Mouse (Mus musculus) embryo, embryonic 11.5 days (tissue): ENCODE results near the gene Tgif1.

Source experiments
- DNase-seq: peaks from one replicate; pipeline ENCODE4 v3.0.0-alpha.2; 2012; ENCODE audit warnings: low read depth, low spot score

The Tgif1 gene

GRCm38 (mm10) chr17:70853436-70853905 lies at the start of gene Tgif1:
Gene Tgif1, minus strand, starts transcription at chr17:70853546.
- DNase-seq, result peak; percentile 66

DNA sequence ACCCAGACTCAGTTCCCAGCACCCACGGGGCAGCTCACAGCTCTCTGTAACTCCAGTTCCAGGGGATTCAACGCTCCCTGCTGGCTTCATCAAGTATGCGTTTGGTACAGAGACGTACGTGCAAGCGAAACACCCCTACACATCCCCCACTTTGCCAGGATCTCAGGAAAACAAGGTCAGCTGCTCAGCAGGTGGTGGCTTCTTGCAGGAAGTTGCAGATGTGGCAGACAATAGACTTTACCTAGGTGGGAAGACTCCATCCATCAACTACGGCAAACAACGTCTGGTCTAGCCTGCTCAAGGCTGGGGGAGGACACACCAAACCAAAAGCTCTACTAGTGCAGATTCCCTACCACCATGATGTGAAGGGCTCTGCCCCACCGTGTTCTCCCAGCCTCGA lies 47.3 kb upstream of the Tgif1 start:
- DNase-seq, result no peak

GRCm38 (mm10) chr17:70899642-70900041 lies 46.3 kb upstream of the Tgif1 start:
- no peak for DNase-seq

GRCm38 (mm10) chr17:70894867-70895266 lies 41.5 kb upstream of the Tgif1 start:
- no peak for DNase-seq

DNA sequence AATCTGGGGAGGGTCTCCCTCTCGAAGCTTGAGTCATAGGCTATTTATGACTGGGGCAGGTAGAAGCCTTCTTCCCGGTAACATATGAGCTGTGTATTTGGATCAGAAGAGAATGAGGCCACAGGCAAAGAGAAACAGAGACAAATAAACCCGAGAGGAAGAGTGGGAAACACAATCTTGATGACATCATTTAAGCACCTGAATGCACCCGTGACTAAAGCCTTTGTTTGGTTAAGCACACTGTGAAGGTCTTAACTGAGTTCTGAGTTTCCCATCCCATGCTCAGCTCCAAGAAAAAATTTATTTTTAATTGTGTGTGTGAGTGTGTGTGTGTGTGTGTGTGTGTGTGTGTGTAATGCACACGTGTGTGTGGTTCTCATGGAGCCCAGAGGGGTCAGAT lies 39.8 kb upstream of the Tgif1 start:
- no peak for DNase-seq

- DNase-seq, result no peak
These were observed 39.1 kb upstream of the Tgif1 start for GRCm38 (mm10) chr17:70892288-70893096.

DNA sequence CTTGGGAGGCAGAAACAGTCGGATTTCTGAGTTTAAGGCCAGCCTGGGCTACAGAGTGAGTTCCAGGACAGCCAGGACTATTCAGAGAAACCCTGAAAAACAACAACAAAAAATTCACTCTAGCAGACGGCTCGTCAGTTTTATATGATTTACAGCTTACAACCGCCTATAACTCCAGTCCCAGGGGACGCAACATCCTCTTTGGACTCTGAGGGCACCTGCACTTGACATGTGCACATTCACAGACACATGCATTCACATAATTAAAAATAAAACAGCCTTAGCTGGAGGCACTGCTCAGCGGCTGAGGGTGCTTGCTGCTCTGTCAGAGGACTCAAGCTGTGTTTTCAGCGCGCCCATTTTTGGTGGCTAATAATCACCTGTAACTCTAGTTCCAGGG lies 37.2 kb upstream of the Tgif1 start:
- DNase-seq, result no peak

GRCm38 (mm10) chr17:70888657-70889056 lies 35.3 kb upstream of the Tgif1 start:
- DNase-seq, result no peak

GRCm38 (mm10) chr17:70887848-70888247 lies 34.5 kb upstream of the Tgif1 start:
- DNase-seq, result no peak

DNA sequence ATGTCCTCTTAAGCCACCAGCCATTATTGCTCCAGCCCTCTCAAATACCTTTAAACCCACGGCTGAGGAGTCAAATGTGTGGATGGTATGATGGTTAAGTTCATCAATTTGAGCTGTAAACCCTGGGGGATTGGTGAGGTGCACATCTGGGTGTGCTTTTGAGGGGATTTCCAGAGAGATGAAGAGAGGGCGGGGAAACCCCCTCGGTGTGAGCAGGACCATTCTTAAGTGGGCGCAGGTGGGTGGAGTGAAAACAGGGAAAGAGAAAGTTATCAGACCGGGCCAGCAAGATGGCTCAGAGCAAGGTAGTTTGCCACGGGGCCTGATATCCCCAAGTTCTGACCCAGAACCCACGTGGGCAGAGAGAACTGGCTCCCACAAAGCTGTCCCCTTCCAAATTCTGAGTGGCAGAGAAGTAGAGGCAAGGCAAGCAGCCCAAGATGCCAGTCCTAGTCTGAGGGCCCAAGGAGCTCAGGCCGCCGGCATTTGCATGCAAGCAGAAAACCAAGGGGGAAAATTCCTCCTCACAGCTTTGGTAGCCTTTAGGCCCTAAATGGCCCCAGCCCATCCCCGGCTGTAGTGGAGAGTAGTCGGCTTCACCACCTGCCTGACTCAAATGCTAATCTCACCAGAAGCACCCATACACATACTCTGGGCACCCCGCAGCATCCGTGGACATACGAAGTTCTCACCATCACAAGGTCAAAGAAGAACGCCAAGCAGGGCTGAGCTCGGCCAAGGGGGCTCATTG lies 33.5 kb upstream of the Tgif1 start:
- DNase-seq, result no peak

- DNase-seq, result no peak
These were observed 32.5 kb upstream of the Tgif1 start for GRCm38 (mm10) chr17:70885868-70886267.

DNA sequence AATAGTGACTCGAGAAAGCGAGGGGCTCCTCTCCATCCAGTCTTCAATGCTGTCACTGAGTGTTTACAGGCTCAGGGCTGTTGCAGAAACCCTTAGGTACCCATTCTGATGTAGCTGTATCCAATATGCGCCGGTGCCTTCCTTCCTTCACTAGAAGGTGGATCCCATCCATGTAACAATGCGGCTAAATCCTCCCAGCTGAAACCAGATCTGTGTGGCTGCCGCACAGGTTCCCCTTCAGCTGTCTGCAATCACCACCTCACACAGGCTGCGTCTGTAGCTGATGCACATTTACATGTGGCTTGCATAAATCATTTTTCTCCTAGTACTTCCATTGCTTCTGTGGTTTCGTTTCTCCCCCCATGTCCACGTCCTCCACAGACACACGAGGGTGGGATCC lies 28.6 kb upstream of the Tgif1 start:
- no peak for DNase-seq

- no peak for DNase-seq
These were observed 27.8 kb upstream of the Tgif1 start for GRCm38 (mm10) chr17:70881194-70881593.

GRCm38 (mm10) chr17:70878237-70878636 lies 24.9 kb upstream of the Tgif1 start:
- DNase-seq, result no peak

- DNase-seq, result peak; percentile 9
These were observed 20.4 kb upstream of the Tgif1 start for GRCm38 (mm10) chr17:70873778-70874124.

DNA sequence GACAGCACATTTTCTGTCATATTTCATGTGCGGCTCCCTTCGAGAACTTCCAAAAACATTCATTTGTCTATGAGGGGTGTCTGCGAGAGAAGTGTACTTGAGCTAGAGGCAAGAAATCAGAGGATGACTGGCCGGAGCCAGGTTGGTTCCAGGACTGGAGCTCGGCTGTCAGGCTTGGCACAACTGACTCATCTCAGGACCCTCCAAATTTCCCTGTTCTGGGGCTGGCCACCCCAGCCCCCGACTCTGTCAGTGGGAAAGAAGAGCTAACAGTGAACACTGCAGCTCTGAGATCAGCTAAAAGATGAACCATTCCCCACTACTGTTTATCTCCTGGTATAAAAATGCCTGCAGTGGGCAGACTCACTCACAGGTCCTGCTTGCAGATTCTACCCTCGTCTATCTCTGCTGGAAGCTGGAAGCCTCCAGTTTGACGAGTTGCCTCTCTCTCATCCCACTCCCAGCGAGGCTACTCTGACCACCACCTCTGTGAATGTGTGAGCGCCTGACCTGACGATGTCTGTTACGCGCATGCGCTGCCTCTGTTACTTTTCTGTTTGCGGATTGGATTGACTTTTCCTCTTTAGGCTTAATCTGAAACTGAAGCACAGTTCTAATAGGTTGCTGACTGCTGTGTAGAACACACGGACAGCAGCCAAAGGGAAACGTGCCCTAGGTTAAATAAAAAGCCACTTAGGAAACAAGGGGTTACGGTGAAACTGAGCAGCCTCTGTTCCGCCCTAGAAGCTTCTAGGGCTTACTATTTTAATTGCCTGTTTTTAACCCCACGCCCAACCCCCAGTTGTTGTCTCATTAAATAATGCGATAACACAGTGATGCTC lies 19.8 kb upstream of the Tgif1 start:
- peak; percentile 30 for DNase-seq

DNA sequence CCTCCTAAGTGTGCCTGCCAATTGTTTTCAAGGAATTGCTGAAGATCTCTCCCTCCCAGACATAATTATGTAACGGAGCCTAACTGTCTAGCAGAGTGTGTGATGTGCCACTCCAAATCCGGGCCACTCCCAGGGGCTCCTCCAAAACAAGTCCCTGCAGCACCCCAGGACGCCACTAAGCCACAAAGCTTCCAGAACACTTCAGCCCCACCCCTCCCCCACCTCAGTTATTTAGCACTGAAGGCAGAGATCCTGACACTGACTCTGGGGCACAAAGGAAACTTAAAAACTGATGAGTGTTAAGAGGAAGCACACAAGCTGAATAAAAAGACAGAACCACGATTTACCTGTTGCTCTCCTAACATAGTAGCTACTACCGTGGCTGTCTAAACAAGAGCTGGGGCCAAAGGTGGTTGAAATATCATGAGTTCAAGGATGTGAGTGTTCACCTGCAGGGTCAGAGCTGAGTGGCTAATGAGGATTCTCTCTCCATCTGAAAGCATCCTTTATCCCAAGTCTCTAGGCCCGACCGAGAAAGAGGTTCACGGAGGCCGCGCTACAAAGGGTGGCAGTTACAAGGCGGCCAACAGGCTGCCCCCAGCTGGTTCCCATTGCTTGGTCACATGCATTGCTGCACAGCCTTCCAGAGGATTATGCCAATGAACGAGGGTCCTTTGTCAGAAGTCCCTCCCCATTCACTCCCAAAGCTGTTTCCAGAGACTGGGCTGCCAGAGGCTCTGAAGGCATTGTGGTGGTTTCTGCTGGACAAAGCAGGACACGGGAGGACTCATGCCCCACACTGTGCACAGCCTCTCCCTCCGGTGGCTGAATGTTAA lies 19.0 kb upstream of the Tgif1 start:
- DNase-seq, result peak; percentile 39

DNA sequence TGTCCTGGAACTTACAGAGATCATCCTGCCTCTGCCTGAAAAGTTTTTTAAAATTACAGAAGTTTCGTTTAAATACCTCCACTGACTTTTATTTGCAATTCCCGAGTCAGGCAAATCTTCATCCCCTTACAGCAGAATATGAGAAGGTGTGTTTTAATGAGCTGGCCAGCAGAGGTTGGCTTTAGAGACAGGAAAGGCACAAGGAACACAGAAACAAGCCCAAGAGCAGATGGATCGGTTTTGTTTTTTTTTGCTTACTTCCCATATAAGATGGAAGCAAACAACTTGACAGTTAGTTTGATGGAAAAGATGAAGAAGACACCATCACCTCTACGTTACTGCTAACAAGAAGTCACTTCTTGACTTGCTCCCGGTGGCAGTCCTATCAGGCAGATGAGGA lies 18.3 kb upstream of the Tgif1 start:
- no peak for DNase-seq

- DNase-seq, result no peak
These were observed 17.2 kb upstream of the Tgif1 start for GRCm38 (mm10) chr17:70870581-70870980.

GRCm38 (mm10) chr17:70868577-70869229 lies 15.4 kb upstream of the Tgif1 start:
- no peak for DNase-seq
